Mouse (Mus musculus): ENCODE data around the gene Zfp316. TPM values are rescaled to one million over a fixed set of nuclear protein-coding genes. Genes with fewer than 3 reads are reported as not detected.

Zfp316 gene
- polyA plus RNA-seq, 1 experiment from 2014 or later: 3.3 TPM

- H3K27me3 ChIP-seq (replicated peaks; ENCODE audit: control insufficient read depth, insufficient read depth, low read length): peaks cover 28% of the 10 kb centered on the region
- H3K4me3 ChIP-seq (ENCODE audit: low read length): peak overlapping the region; percentile 30
- H3K36me3 ChIP-seq (ENCODE audit: control insufficient read depth, insufficient read depth, low read length): peaks cover 37% of the 10 kb centered on the region
- peaks cover 17% of the 10 kb centered on the region for H3K4me1 ChIP-seq (ENCODE audit: control insufficient read depth, insufficient read depth, low read depth, low read length)
- H3K27ac ChIP-seq (ENCODE audit: low read depth, low read length): no peak overlapping the region
- 0 out of 2 replicates have a peak, but pooled peaks have one; percentile 2 for ATAC-seq
- H3K9ac ChIP-seq (ENCODE audit: low read depth, low read length): peak overlapping the region; percentile 52
- H3K4me2 ChIP-seq (ENCODE audit: low read length): peak overlapping the region; percentile 56
- WGBS: 8% methylated on average over 79 of the region's 81 CpGs
- peaks cover 2% of the 10 kb centered on the region; the same call in 1 of the 2 replicates for H3K9me3 ChIP-seq (ENCODE audit: control insufficient read depth, low read length)
Observed at GRCm38 (mm10) chr5:143253881-143254486, 15.8 kb downstream of the Zfp316 start.

DNA sequence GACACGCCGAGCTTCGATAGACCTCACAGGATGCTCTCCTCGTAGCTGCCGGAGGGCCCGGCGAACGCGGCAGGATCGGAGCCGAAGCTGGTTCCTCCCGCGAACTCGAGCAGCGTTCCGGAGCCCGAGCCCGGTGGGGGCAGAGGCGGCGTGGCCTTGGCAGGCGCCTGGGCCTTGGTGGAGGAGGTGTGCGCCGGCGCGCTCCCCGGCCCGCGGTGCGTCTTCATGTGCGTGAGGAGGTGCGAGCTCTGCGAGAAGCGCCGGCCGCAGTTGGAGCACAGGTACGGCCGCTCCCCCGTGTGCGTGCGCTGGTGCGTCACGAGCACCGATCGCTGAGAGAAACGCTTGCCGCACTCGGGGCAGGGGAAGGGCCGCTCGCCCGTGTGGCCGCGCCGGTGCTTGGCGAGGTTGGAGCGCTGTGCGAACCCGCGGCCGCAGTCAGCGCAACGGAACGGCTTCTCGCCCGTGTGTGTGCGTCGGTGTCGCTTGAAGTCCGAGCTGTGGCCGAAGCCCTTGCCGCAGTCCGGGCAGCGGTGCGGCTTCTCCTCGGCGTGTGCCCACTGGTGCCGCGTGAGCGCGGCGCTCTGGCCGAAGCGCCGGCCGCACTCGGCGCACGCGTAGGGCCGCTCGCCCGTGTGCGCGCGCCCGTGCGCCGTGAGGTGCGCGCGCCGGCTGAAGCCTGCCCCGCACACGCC is 16.5 kb downstream of the Zfp316 start:
- no peak overlapping the region for H3K27ac ChIP-seq (ENCODE audit: low read depth, low read length)
- H3K4me3 ChIP-seq (ENCODE audit: low read length): peak overlapping the region; percentile 30
- H3K9me3 ChIP-seq (ENCODE audit: control insufficient read depth, low read length): peaks cover 2% of the 10 kb centered on the region; the same call in 1 of the 2 replicates
- H3K9ac ChIP-seq (ENCODE audit: low read depth, low read length): peak overlapping the region; percentile 52
- H3K4me1 ChIP-seq (ENCODE audit: control insufficient read depth, insufficient read depth, low read depth, low read length): peaks cover 17% of the 10 kb centered on the region
- WGBS: 11% methylated on average over 100 of the region's 103 CpGs
- peak overlapping the region; percentile 56 for H3K4me2 ChIP-seq (ENCODE audit: low read length)
- peaks cover 36% of the 10 kb centered on the region for H3K36me3 ChIP-seq (ENCODE audit: control insufficient read depth, insufficient read depth, low read length)
- peaks cover 26% of the 10 kb centered on the region for H3K27me3 ChIP-seq (replicated peaks; ENCODE audit: control insufficient read depth, insufficient read depth, low read length)
- ATAC-seq: no peak

- peaks cover 22% of the 10 kb centered on the region for H3K27me3 ChIP-seq (replicated peaks; ENCODE audit: control insufficient read depth, insufficient read depth, low read length)
- peaks cover 38% of the 10 kb centered on the region for H3K36me3 ChIP-seq (ENCODE audit: control insufficient read depth, insufficient read depth, low read length)
- peaks cover 2% of the 10 kb centered on the region; the same call in 1 of the 2 replicates for H3K9me3 ChIP-seq (ENCODE audit: control insufficient read depth, low read length)
- no peak overlapping the region for H3K4me3 ChIP-seq (ENCODE audit: low read length)
- ATAC-seq: no peak
- H3K4me1 ChIP-seq (ENCODE audit: control insufficient read depth, insufficient read depth, low read depth, low read length): peaks cover 17% of the 10 kb centered on the region
- 50% methylated on average over 18 of the region's 18 CpGs for WGBS
- H3K4me2 ChIP-seq (ENCODE audit: low read length): no peak overlapping the region; the same call in 1 of the 2 replicates
- no peak overlapping the region for H3K9ac ChIP-seq (ENCODE audit: low read depth, low read length)
- no peak overlapping the region for H3K27ac ChIP-seq (ENCODE audit: low read depth, low read length)
Observed at GRCm38 (mm10) chr5:143252791-143253185, 17.0 kb downstream of the Zfp316 start.

DNA sequence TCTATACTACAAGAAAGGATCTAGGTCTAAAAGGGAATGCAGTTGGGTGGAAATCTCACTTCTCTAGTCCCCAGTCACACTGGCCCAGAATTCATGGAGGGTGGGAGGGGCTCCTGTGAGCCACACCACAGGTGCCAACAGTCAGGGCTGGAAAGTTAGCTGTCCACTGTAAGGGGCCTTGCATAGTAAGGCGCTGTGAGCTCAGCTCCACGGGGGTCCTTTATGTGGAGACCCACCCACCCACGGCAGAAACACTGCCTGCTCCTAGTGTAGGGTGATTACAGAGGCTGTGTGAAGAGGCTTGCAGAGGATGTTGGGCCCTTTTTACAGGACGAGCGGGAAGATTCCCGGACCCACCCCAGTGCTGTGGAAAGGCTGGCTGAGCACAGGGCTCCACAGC is 17.8 kb downstream of the Zfp316 start:
- H3K4me2 ChIP-seq (ENCODE audit: low read length): no peak overlapping the region
- H3K4me3 ChIP-seq (ENCODE audit: low read length): no peak overlapping the region
- H3K27me3 ChIP-seq (replicated peaks; ENCODE audit: control insufficient read depth, insufficient read depth, low read length): peaks cover 18% of the 10 kb centered on the region
- ATAC-seq: peak; percentile 29; the same call in 1 of the 2 replicates
- peaks cover 17% of the 10 kb centered on the region for H3K4me1 ChIP-seq (ENCODE audit: control insufficient read depth, insufficient read depth, low read depth, low read length)
- no peak overlapping the region for H3K27ac ChIP-seq (ENCODE audit: low read depth, low read length)
- peaks cover 40% of the 10 kb centered on the region for H3K36me3 ChIP-seq (ENCODE audit: control insufficient read depth, insufficient read depth, low read length)
- no peak overlapping the region for H3K9ac ChIP-seq (ENCODE audit: low read depth, low read length)
- H3K9me3 ChIP-seq (ENCODE audit: control insufficient read depth, low read length): peaks cover 2% of the 10 kb centered on the region; the same call in 1 of the 2 replicates
- 56% methylated on average over 6 of the region's 6 CpGs for WGBS

DNA sequence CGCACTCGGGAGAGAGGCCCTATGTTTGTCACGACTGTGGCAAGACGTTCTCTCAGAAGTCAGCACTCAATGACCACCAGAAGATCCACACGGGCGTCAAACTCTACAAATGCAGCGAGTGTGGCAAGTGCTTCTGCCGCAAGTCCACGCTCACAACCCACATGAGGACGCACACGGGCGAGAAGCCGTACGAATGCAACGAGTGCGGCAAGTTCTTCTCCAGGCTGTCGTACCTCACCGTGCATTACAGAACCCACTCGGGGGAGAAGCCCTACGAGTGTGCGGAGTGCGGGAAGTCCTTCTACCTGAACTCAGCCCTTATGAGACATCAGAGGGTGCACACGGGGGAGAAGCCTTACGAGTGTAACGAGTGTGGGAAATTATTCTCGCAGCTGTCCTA is 24.9 kb downstream of the Zfp316 start:
- Histone ChIP-seq H3K4me1 (ENCODE audit: control insufficient read depth, insufficient read depth, low read depth, low read length) (no peaks in the 10 kb centered on the region), H3K27ac (ENCODE audit: low read depth, low read length) (no peak overlapping the region), H3K9me3 (ENCODE audit: control insufficient read depth, low read length) (no peaks in the 10 kb centered on the region), H3K9ac (ENCODE audit: low read depth, low read length) (no peak overlapping the region), H3K4me2 (ENCODE audit: low read length) (no peak overlapping the region), H3K4me3 (ENCODE audit: low read length) (no peak overlapping the region), H3K27me3 (replicated peaks; ENCODE audit: control insufficient read depth, insufficient read depth, low read length) (no peaks in the 10 kb centered on the region), H3K36me3 (ENCODE audit: control insufficient read depth, insufficient read depth, low read length) (peaks cover 69% of the 10 kb centered on the region)
- WGBS: 96% methylated on average over 26 of the region's 26 CpGs
- no peak for ATAC-seq

DNA sequence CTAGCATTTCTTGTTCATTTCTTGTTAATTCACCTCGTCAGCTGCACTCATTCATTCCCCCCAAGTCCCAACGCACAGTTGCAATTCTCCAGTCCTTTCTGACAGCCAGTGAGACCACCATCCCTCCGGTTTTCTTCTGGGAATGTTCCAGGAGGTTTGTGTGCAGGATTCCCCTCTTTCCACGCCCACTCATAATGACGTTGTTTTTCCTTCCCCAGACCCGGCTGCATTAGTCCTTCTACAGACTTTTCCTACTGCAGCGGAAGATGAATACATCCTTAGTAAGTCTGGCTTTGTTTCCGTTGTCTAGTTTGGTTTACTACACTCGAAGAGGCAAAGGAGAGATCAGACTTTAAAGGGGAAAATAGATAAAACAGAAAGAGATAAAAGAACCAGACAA is 33.8 kb downstream of the Zfp316 start:
- H3K27ac ChIP-seq (ENCODE audit: low read depth, low read length): no peak overlapping the region
- H3K27me3 ChIP-seq (replicated peaks; ENCODE audit: control insufficient read depth, insufficient read depth, low read length): no peaks in the 10 kb centered on the region
- H3K36me3 ChIP-seq (ENCODE audit: control insufficient read depth, insufficient read depth, low read length): peaks cover 14% of the 10 kb centered on the region
- H3K9me3 ChIP-seq (ENCODE audit: control insufficient read depth, low read length): no peaks in the 10 kb centered on the region
- peaks cover 17% of the 10 kb centered on the region for H3K4me1 ChIP-seq (ENCODE audit: control insufficient read depth, insufficient read depth, low read depth, low read length)
- 47% methylated on average over 9 of the region's 9 CpGs for WGBS
- peak overlapping the region; percentile 94 for H3K4me2 ChIP-seq (ENCODE audit: low read length)
- no peak for ATAC-seq
- H3K4me3 ChIP-seq (ENCODE audit: low read length): peak overlapping the region; percentile 99
- peak overlapping the region; percentile 100 for H3K9ac ChIP-seq (ENCODE audit: low read depth, low read length)

DNA sequence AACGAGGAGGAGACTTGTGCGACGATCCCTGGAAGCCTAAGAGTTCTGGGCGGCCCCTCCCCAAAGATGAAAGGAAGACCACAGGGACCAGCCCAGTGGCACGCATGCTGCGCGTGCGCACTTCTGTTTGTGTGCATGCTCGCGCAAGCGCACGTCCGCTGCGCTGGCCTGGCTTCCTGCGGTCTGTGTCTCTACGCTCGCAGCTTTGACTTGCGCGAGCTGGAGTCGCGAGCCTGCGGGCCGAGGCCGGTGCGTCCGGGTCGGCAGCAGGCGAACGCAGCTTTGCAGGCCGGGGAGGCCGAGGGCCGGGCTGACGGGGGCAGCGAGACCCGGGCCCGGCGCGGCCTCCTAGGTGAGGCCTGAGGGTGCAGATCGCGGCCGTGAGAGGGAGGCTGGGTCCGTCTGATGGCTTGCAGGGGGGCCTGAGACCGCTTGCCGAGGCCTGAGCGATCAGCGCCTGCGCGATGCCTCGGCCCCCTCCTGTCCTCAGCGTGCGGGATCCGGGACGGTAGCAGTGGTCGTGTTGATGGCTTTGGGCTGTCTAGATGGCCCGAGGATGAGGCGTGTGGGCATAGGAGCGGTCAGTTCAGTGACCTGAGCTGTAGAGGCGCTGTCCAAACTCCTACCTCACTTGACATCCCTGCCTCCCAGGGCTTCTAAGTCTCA is 34.7 kb downstream of the Zfp316 start, which contains the start of gene Zfp12:
Zfp12 (plus strand) TSS at position 136 of the 666 bp plus-strand sequence.
- Histone ChIP-seq H3K27me3 (replicated peaks; ENCODE audit: control insufficient read depth, insufficient read depth, low read length) (no peaks in the 10 kb centered on the region), H3K36me3 (ENCODE audit: control insufficient read depth, insufficient read depth, low read length) (peaks cover 9% of the 10 kb centered on the region), H3K4me3 (ENCODE audit: low read length) (peak within 1 kb of the TSS; percentile 99), H3K27ac (ENCODE audit: low read depth, low read length) (peak within 1 kb of the TSS; percentile 99), H3K4me1 (ENCODE audit: control insufficient read depth, insufficient read depth, low read depth, low read length) (peaks cover 17% of the 10 kb centered on the region), H3K9ac (ENCODE audit: low read depth, low read length) (peak within 1 kb of the TSS; percentile 100), H3K4me2 (ENCODE audit: low read length) (peak within 1 kb of the TSS; percentile 94), H3K9me3 (ENCODE audit: control insufficient read depth, low read length) (no peaks in the 10 kb centered on the region)
- under 1% methylated on average over 57 of the region's 58 CpGs for WGBS
- ATAC-seq: peak; percentile 99

- WGBS: 91% methylated on average over 3 of the region's 3 CpGs
- no peaks in the 10 kb centered on the region for H3K4me1 ChIP-seq (ENCODE audit: control insufficient read depth, insufficient read depth, low read depth, low read length)
- no peaks in the 10 kb centered on the region for H3K27me3 ChIP-seq (replicated peaks; ENCODE audit: control insufficient read depth, insufficient read depth, low read length)
- H3K4me3 ChIP-seq (ENCODE audit: low read length): no peak within 1 kb of the TSS
- no peak within 1 kb of the TSS for H3K27ac ChIP-seq (ENCODE audit: low read depth, low read length)
- H3K36me3 ChIP-seq (ENCODE audit: control insufficient read depth, insufficient read depth, low read length): no peaks in the 10 kb centered on the region
- no peak within 1 kb of the TSS for H3K9ac ChIP-seq (ENCODE audit: low read depth, low read length)
- ATAC-seq: no peak
- peaks cover 7% of the 10 kb centered on the region for H3K9me3 ChIP-seq (ENCODE audit: control insufficient read depth, low read length)
- no peak within 1 kb of the TSS for H3K4me2 ChIP-seq (ENCODE audit: low read length)
Observed at GRCm38 (mm10) chr5:143226790-143227189, 43.0 kb downstream of the Zfp316 start, which contains the start of gene Spdye4a. Gene Spdye4a (minus strand): TSS chr5:143226890.

- Histone ChIP-seq H3K9me3 (ENCODE audit: control insufficient read depth, low read length) (no peaks in the 10 kb centered on the region), H3K4me1 (ENCODE audit: control insufficient read depth, insufficient read depth, low read depth, low read length) (no peaks in the 10 kb centered on the region), H3K4me2 (ENCODE audit: low read length) (no peak overlapping the region), H3K4me3 (ENCODE audit: low read length) (no peak overlapping the region), H3K36me3 (ENCODE audit: control insufficient read depth, insufficient read depth, low read length) (no peaks in the 10 kb centered on the region), H3K9ac (ENCODE audit: low read depth, low read length) (no peak overlapping the region), H3K27me3 (replicated peaks; ENCODE audit: control insufficient read depth, insufficient read depth, low read length) (no peaks in the 10 kb centered on the region), H3K27ac (ENCODE audit: low read depth, low read length) (no peak overlapping the region)
- no peak for ATAC-seq
- WGBS: 80% methylated on average over 1 of the region's 1 CpGs
Observed at GRCm38 (mm10) chr5:143222287-143222686, 47.5 kb downstream of the Zfp316 start.
